Mouse (Mus musculus) neutrophil, adult 5-6 weeks (primary cell): ENCODE measurements around the gene Bsdc1. TPM values are rescaled to one million over a fixed set of nuclear protein-coding genes. Genes with fewer than 3 reads are reported as not detected.
"Not testable (repeated sequence)": the region's sequence is repeated elsewhere in the genome, so short reads cannot be mapped to it uniquely, and the experiment has no call there.

Experiments used
- ATAC-seq: fragments of 151-379, 151-347 bp; 2 replicates; pipeline ENCODE4 v1.8.0; 2017; ENCODE audit warnings: mild to moderate bottlenecking, moderate TSS enrichment; ENCODE audit not compliant: insufficient number of reproducible peaks, poor library complexity, low FRiP score, severe bottlenecking; ENCODE audit errors: extremely low read depth
- total RNA-seq: library from RNA; stranded (forward); fragments of 200-1000 nt; gene quantifications from 2 replicates; pipeline ENCODE4 v1.2.3, GENCODE M21; 2017

Bsdc1 gene
- 94.7 and 122 TPM in 2 replicates for total RNA-seq

DNA sequence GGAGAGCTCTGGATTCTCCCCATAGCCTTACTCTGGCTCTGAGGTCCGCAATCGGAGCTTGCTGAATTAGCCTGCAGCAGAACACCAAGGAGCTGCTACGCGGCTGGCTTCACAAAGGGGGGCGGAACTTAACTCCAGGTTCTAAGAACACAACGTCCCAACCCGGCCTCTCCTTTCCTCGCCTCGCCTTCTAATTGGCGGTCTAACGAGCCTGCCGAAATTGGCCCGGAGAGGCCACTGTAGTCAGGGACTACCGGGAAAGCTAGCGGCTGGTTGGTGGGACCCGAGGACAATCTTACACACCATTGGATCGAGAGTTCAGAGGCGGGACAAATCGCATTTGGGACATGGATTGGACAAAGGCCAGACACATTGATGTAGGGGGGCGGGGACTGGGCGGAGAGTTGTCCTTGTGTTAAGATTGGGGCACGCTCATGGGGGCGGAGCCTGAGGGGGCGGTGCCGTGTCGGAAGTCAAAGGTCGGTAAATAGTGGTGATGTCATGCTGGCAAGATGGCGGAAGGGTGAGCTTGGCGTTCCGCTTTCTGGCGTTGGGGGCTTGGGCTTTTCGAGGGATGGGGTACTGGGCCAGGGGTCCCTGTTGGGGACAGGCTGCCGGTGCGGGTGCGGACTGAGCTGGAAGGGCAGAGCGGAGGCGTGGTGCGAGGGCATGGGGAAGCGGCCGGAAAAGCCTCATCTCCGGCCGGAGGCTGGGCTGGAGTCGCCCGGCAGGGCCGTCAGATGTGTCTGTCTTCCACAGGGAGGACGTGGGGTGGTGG, at the start of gene Bsdc1:
Bsdc1 (plus strand) TSS at position 399 of the 778 bp plus-strand sequence.
- peak; percentile 95 for ATAC-seq

GRCm38 (mm10) chr4:129415892-129416291, 45.5 kb upstream of the Bsdc1 start:
- no peak for ATAC-seq

DNA sequence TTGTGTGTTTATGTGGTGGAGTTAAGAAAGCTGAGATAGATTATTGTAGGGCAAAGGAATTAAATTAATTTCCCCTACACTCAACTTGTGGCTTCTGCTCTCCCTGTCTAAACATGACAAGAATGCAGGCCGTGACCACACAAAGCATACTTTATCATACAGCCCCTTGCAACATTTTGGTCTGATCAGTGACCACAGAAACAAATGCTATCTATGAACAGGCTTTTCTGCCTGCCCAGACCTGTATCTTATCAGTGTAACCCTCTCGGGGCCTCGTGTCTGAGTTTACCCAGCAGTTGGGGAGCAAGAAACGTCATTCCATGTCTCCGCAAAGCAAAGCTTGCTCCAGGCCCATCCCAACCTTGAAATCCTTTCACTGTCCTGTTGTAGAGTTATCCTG, 44.9 kb upstream of the Bsdc1 start:
- no peak for ATAC-seq

GRCm38 (mm10) chr4:129418321-129418720, 43.1 kb upstream of the Bsdc1 start:
- ATAC-seq: no peak

DNA sequence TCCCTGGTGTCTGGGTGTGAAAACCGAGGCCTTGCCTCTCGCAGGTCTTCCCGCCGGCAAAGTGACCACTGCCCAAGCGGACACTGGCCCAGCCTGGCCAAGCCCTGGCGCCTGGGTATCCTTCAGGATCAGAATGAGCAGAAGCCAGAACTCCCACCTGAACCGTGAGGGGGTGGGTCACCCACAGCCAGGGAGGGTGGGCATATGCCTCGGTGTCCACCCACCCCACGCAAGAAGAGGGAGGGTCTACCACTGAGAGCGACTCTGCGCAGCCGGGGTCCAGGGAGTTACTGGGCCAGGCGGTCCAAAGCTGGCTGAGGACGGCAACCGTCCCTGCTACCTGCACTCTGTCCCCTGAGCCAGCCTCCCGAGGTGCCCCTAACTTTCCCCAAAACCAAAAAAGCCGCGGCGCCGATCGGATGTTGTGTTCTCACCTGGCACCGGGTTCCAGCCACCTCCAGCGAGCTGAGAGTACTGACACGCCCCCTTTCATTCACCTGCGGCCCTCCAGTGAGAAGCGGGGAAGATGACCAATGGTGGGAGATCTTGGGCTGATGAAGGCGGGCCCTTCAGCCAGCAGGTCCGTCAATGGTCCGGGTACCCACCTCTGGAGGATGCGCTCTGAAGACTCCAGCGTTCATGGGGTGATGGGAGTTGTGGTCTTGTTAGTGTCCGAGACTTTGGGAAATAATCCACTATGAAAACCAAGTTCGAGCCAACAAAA, 20.9 kb upstream of the Bsdc1 start, which contains the start of gene Zbtb8b:
Zbtb8b (minus strand) TSS at position 514 of the 724 bp plus-strand sequence.
- ATAC-seq: no peak

DNA sequence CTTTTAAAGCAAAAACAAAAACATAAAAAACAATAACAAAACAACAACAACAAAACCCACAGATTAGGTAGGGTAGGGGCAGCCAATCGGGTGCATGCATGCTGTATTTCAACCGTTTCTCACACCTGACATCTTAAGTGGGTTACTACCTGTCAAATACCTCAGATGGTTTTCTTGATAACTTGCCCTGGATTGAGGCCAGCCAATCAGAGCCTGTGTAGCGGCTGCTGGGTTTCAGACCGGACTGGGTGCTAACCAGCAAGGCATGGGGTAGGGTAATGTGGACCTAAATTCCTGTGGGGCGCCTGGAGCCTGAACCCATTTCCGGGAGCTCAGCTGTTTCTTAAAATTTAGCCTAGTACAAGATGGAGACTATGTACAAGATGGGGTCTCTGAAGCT, 20.2 kb upstream of the Bsdc1 start:
- no peak for ATAC-seq

DNA sequence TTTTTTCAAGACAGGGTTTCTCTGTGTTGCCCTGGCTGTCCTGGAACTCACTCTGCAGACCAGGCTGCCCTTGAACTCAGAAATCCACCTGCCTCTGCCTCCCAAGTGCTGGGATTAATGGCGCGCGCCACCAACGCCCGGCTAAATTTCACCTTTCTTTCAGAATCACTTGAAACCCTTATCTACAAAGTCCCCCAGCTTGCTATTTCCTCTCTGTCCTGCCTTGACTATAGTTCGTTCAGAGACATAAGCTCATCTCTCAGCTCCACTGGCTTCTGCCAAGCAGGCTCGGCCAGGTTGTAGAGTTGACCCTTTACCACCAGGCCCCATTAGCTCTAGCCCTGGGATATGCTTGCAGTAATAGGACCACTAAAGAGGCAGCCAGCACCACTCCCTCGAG, 14.0 kb upstream of the Bsdc1 start:
- no peak for ATAC-seq

DNA sequence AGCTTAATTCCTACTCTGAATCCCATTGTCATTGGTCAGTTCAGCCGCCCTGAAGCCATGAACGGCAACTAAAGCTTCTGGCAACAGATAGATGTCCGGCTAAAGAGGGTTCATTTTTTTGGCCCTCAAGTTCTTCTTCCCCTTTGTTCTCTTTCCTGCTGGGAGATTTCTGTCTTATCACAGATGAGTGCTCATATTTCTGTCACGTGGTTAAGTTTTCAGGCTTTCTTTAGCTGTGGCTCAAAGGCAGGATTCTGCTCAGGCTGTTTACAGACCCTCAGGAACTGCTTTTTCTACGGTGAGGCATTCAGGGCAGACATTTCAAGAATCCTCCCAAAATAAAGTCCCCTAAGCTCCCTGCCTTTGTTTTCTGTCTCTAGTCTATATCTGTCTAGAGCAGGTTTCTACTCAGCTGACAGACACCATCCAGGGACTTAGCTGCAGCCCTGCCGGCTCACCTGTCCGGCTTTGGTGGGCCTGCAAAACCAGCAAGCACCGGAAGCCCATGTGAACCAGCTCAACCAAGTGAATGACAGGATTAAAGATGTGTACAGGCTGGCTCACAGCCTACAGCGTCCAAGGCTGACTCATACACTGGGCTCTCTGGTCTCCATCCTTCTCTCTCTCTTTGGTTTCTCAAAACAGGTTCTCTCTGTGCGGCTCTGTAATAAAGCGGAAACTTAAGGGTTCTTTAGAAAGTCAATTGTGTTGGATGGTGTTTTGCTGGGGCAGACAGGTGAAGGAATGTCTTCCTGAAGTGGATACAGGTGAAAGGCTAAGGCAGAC, 13.4 kb upstream of the Bsdc1 start:
- ATAC-seq: no peak

DNA sequence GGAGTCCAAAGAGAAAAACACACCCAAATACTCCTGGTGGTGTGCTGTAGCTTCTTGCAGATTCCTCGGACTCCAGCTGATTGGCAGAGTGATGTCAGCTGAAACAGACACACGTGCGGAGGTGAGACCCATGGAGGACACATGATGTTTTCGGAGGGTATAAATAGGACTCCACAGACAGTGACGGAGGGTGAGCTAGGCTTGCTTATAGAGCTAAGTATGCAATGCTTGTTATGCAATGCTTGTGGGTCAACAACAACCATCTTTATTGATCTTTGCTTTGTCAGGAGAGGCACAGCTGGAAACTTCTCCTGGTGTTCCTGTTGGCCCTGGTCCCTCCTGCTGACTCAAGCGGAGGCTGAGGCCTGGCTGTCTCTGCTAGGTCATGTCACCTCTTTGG, 12.7 kb upstream of the Bsdc1 start:
- no peak for ATAC-seq

DNA sequence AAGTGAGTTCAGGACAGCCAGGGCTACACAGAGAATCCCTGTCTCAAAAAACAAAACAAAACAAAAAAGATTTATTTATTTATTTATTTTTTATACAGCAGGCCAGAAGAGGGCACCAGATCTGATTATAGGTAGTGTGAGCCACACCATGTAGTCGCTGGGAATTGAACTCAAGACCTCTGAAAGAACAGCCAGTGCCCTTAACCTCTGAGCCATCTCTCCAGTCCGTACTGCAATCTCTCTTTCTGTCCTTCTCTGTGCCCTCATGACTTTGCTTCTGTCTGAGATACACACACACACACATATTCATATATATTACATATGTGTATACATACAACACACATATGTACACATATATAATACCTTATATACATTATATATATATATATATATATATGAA, 10.5 kb upstream of the Bsdc1 start:
- ATAC-seq: no peak

- ATAC-seq: no peak
Measured at GRCm38 (mm10) chr4:129451471-129452169, 9.8 kb upstream of the Bsdc1 start.

- ATAC-seq: peak; percentile 98
Measured at GRCm38 (mm10) chr4:129455265-129455664, 6.1 kb upstream of the Bsdc1 start.

DNA sequence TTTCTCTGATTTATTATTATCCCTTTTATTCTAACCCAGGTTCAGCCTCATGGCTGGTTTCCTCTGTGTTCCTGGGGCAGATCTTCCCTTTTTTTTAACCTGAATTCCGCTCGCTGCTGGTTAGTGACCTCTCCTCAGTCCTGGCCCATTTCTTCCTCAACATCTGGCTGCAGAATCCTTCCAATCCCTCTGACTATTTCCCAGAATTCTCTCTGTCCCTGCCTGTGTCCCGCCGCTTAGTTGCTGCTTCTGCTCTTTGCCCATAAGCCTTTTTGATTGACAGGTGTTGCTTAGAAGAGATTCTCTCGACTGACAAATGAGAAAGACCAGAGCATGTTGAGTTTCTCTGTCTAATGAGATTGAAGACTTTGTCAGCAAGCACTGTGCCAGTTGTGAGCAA, 5.3 kb upstream of the Bsdc1 start:
- no peak for ATAC-seq

DNA sequence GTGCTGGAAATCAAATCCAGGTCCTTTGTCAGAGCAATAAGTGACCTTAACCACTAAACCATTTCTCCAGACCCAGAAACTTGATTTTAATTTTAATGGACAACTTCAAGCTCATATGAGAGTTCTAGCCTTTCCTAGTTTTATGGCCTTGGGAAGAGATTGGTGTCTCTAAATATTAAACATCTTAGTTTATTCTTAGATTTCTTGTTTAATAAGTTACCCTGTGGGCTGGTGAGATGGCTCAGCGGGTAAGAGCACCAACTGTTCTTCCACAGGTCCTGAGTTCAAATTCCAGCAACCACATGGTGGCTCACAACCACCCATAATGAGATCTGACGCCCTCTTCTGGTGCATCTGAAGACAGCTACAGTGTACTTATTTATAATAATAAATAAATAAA, 4.1 kb upstream of the Bsdc1 start:
- ATAC-seq: not testable (repeated sequence)

DNA sequence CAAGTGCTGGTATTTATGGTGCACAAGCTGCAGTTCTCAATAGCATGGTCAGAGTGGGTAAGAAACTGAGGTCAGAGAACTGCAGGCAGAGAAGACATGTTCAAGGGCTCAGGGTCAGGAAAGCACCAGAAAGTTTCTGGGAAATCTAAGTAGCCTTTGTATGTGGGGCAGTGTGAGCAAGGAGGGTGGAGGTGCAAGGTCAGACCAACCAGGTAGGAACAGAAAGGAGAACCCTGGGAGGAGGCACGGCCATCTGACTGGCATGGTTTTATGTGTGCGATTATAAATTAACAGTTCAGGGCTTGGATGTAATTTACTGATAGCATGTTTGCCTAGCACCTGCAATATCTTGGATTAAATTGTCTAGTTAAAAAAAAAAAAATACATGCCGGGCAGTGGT, 1.7 kb upstream of the Bsdc1 start:
- no peak for ATAC-seq

DNA sequence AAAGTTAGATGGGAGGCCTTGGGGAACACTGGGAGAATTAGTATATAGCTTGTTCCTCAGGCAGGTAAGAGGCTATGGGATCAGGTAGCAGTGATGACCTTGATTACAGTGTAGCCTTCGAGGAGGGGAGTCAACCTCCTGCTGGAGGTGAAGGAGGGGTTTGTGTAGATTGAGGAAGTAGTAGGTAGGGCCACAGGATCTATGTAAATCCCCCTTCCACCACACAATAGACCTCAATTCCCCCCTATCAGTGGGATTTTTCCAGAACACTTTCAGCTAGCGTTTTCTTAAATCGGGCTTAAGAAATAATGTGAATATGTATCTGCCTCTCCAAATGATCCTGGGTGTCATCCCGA, 576 bp upstream of the Bsdc1 start:
- no peak for ATAC-seq

GRCm38 (mm10) chr4:129462118-129462517, 737 bp downstream of the Bsdc1 start:
- ATAC-seq: no peak

GRCm38 (mm10) chr4:129463097-129464059, 2.0 kb downstream of the Bsdc1 start:
- ATAC-seq: no peak
